Mouse (Mus musculus) right cerebral cortex, adult 2 months (tissue): Measurements from ENCODE around the gene Hepacam.

Experiments
- DNase-seq, 2 experiments: peaks; one replicate each; pipeline ENCODE4 v3.0.0; 2021 to 2022; ENCODE audit warnings: low spot score in 2 of 2

Hepacam gene

DNA sequence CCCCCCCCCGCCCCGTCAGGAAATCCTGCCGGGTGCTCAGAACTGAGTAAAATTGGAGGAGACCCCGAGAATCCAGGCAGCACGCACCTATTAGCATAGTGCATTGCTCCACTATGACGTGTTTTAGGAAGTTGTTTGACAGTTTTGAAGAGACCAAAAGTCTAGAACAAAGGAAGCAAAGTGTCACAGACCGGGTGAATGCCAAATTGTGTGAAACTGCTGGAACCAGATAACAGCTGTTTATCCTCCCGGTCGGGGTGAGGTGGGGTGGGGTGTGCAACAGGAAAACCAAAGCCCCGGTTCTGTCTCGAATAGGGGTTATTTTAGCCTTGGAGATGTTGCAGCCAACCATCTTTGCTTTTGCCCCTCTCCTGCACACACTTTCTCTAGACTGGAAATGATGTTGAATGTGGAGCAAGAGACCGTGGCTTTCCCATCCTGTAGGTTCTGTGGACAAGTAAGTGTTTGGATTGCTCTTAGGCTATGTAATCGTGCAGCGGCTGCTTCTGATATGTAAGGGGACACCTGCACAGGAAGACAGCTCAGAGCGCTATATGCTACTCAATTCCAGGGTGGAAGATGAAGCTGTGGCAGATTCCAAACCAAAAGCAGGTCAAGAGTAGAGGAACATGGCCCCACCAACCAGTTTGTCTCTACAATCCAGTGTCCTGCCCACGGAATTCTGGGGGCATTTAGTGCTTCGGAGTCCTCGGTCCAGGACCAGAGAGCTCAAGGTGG is 66.8 kb downstream of the Hepacam start:
- DNase-seq: no peak

DNA sequence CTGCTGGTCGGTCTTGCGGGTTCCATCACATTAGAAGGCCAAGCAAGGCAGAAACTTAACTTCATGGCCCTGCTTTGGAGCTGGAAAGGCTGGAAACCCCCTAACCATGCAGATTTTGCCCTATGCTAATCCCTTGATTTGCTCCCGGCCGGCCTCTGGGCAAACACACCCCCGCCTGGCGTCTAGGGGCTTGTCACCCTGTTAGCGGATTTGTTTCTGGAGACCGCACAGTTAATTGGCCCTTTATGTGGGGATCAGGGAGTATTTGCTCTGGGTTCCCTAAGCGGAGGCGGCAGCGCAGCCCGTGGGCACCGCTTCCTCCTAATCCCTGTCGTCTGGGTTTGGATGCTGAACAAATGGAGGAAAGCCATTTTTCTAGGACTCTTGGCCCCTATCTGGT is 67.8 kb downstream of the Hepacam start:
- DNase-seq: no peak

DNA sequence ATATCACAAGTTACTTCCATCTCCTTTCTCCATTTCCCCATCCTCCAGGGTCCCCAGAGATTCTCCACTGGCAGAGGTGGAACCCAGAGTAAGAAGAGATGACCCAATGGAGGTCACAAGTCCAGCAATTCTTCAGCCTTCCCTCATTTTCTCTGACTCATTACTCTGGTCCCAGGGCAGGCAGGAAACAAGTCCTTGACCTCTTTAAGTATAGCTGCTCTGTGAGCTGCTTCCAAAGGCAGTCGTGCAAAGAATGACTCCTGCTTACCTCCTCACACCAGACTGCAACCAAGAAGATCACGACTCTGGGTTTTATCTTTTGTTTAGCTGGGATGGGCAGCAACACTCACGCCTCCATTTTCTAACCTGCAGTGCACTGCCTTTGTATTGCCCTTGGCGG is 68.5 kb downstream of the Hepacam start:
- DNase-seq: no peak
